Mouse (Mus musculus) CD4-positive, CD25-positive, alpha-beta regulatory T cell, adult 4 months (primary cell): ENCODE results near the gene Ginm1. TPM values are rescaled to one million over a fixed set of nuclear protein-coding genes. Genes with fewer than 3 reads are reported as not detected.
"Not testable (repeated sequence)": the region's sequence is repeated elsewhere in the genome, so short reads cannot be mapped to it uniquely, and the experiment has no call there.

ENCODE experiments used
- ATAC-seq: one replicate; pipeline ENCODE4 v1.8.0; 2017
- polyA plus RNA-seq, 2 experiments: library from polyadenylated mRNA; unstranded; fragments of 100-300 nt; shearing (Covaris generic); gene quantifications; one replicate each; pipeline ENCODE4 v1.2.1; 2017

The Ginm1 gene
- polyA plus RNA-seq, 2 experiments from 2014 or later = 71.5 to 79.6 TPM

GRCm38 (mm10) chr10:7809937-7810336 lies 17.3 kb upstream of the Ginm1 start:
- ATAC-seq = peak; percentile 93

- no peak for ATAC-seq
Measured at GRCm38 (mm10) chr10:7802519-7803140, 10.0 kb upstream of the Ginm1 start.

GRCm38 (mm10) chr10:7801258-7801657 lies 8.6 kb upstream of the Ginm1 start:
- ATAC-seq = no peak

- peak; percentile 69 for ATAC-seq
Measured at GRCm38 (mm10) chr10:7792254-7792750, 322 bp downstream of the Ginm1 start.

- no peak for ATAC-seq
Measured at GRCm38 (mm10) chr10:7787319-7787718, 5.3 kb downstream of the Ginm1 start.

GRCm38 (mm10) chr10:7781214-7781613 lies 11.4 kb downstream of the Ginm1 start:
- peak; percentile 7 for ATAC-seq

GRCm38 (mm10) chr10:7780238-7781176 lies 12.1 kb downstream of the Ginm1 start:
- ATAC-seq = peak; percentile 97

- ATAC-seq = no peak
Measured at GRCm38 (mm10) chr10:7779751-7780237, 12.8 kb downstream of the Ginm1 start.

GRCm38 (mm10) chr10:7778361-7778760 lies 14.3 kb downstream of the Ginm1 start:
- no peak for ATAC-seq

GRCm38 (mm10) chr10:7775421-7775820 lies 17.2 kb downstream of the Ginm1 start:
- no peak for ATAC-seq

- ATAC-seq = no peak
Measured at GRCm38 (mm10) chr10:7772769-7773168, 19.9 kb downstream of the Ginm1 start.

- no peak for ATAC-seq
Measured at GRCm38 (mm10) chr10:7772346-7772745, 20.3 kb downstream of the Ginm1 start.

GRCm38 (mm10) chr10:7757544-7757943 lies 35.1 kb downstream of the Ginm1 start:
- ATAC-seq = no peak

GRCm38 (mm10) chr10:7748752-7749151 lies 43.9 kb downstream of the Ginm1 start:
- no peak for ATAC-seq

GRCm38 (mm10) chr10:7745528-7745927 lies 47.1 kb downstream of the Ginm1 start:
- ATAC-seq = not testable (repeated sequence)

GRCm38 (mm10) chr10:7737914-7738313 lies 54.7 kb downstream of the Ginm1 start:
- ATAC-seq = no peak

GRCm38 (mm10) chr10:7737122-7737521 lies 55.5 kb downstream of the Ginm1 start:
- ATAC-seq = no peak

- ATAC-seq = no peak
Measured at GRCm38 (mm10) chr10:7731582-7731981, 61.0 kb downstream of the Ginm1 start.

- ATAC-seq = no peak
Measured at GRCm38 (mm10) chr10:7727011-7727410, 65.6 kb downstream of the Ginm1 start.

- peak; percentile 5 for ATAC-seq
Measured at GRCm38 (mm10) chr10:7726501-7726812, 66.2 kb downstream of the Ginm1 start.

GRCm38 (mm10) chr10:7725751-7726500 lies 66.7 kb downstream of the Ginm1 start, which contains the start of gene Katna1:
Katna1 (plus strand) TSS chr10:7726000.
- ATAC-seq = peak; percentile 92
